ENCODE assay signal across 24 mouse cellular contexts in the genomic region with DNA sequence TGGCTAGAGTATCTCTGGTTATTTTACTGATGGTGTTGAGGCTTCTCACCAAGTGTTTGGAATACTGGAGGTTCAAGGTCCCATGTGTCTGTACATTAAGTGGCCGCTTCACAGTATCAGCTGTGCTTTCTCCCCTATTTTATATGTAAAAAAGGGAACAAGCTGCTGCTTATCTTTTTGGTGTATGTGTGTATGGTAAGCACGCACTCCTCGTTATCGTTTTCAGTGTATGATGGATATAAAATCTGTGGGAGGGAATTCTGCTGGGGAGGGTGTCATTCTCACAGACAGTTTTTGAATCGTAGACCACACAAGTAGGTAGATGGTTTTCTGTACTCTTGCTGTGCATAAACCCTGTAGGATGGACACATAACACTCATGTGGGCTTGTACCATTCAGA. TPM values are rescaled to one million over a fixed set of nuclear protein-coding genes. Genes with fewer than 3 reads are reported as not detected.
DNase-seq lines count a peak whose midpoint lies in the region; TF ChIP-seq lines count a peak whose summit lies in the region.
"Had no signal": no experiment of that assay in that cellular context is flagged by ENCODE, and none has a peak within 500 bp of the region (broad histone marks: within the 10 kb centered on the region; RNA-seq: fewer than 3 reads in every experiment).

No protein-coding gene starts in this region.

- peak; percentile 56 for DNase-seq in MEL (ENCODE audit: low read depth, low spot score)
- no peak for DNase-seq in embryonic facial prominence, embryonic 10.5 days (ENCODE audit: low spot score)
- DNase-seq: adrenal gland, adult 2 months; adrenal gland, adult 8-10 months; adrenal gland, postnatal 10 days; adrenal gland, postnatal 14 days; adrenal gland, postnatal 25 days; adrenal gland, postnatal 36 days; B cell, adult 2 months; cerebellum, adult 11 months; cerebellum, adult 11-12 months; cerebellum, adult 18-20 months; cerebellum, adult 2 months; cerebellum, adult 8-10 months had no signal

- H3K4me3 ChIP-seq in MEL (ENCODE audit: control insufficient read depth in 1 of 2, insufficient read depth in 1 of 2, low read depth in 2 of 2, low read length in 2 of 2), result no peak overlapping the region
- H3K4me3 ChIP-seq in embryonic facial prominence, embryonic 10.5 days, result no peak overlapping the region

- WGBS in embryonic facial prominence, embryonic 10.5 days, result 93% methylated on average over 5 of the region's 5 CpGs

- no peaks in the 10 kb centered on the region for H3K9me3 ChIP-seq in MEL (replicated peaks; ENCODE audit: insufficient read depth, low read length)
- H3K9me3 ChIP-seq in embryonic facial prominence, embryonic 10.5 days, result no peaks in the 10 kb centered on the region
- H3K9me3 ChIP-seq: G1E had no signal

- TF ChIP-seq EP300 in MEL (IDR thresholded peaks at IDR 0.05; ENCODE audit: low read depth in 1 of 2, low read length in 2 of 2), result peak; percentile 79 to 87

- peaks cover 0 to 15% of the 10 kb centered on the region in 2 experiments; a peak in 2 of 4 replicates for H3K4me1 ChIP-seq in MEL (ENCODE audit: control insufficient read depth in 1 of 2, insufficient read depth in 2 of 2, low read length in 2 of 2)
- peaks cover 9% of the 10 kb centered on the region for H3K4me1 ChIP-seq in embryonic facial prominence, embryonic 10.5 days

- TF ChIP-seq POLR2A in MEL (IDR thresholded peaks at IDR 0.05; ENCODE audit: control insufficient read depth in 1 of 2, insufficient read depth in 1 of 2, low read depth in 1 of 2, low read length in 2 of 2, poor library complexity in 1 of 2), result no peak

- no peak overlapping the region for H3K9ac ChIP-seq in MEL (ENCODE audit: control insufficient read depth, low read depth, low read length, poor library complexity, severe bottlenecking)

- H3K36me3 ChIP-seq in MEL (ENCODE audit: control insufficient read depth in 1 of 2, insufficient read depth in 2 of 2, low read length in 2 of 2), result peaks cover 0 to 10% of the 10 kb centered on the region in 2 experiments; a peak in 2 of 4 replicates
- H3K36me3 ChIP-seq in embryonic facial prominence, embryonic 10.5 days (replicated peaks), result no peaks in the 10 kb centered on the region
- H3K36me3 ChIP-seq: G1E had no signal

- TF ChIP-seq CTCF in MEL (IDR thresholded peaks at IDR 0.05 in 2 of 3, conservative IDR thresholded peaks at IDR 0.05 in 1 of 3; ENCODE audit: control insufficient read depth in 1 of 3, insufficient read depth in 1 of 3, low read depth in 2 of 3, low read length in 3 of 3, poor library complexity in 1 of 3, severe bottlenecking in 1 of 3), result no peak

- no peak overlapping the region for H3K27ac ChIP-seq in MEL (ENCODE audit: control insufficient read depth, low read depth, low read length)
- no peak overlapping the region for H3K27ac ChIP-seq in embryonic facial prominence, embryonic 10.5 days (replicated peaks)

- H3K27me3 ChIP-seq in MEL (ENCODE audit: control insufficient read depth in 1 of 2, insufficient read depth in 2 of 2, low read length in 2 of 2), result no peaks in the 10 kb centered on the region
- peaks cover 57% of the 10 kb centered on the region for H3K27me3 ChIP-seq in embryonic facial prominence, embryonic 10.5 days (replicated peaks; ENCODE audit: low read depth, poor library complexity, severe bottlenecking)
- H3K27me3 ChIP-seq: Patski had no signal

- H3K79me2 ChIP-seq in MEL (ENCODE audit: control insufficient read depth, insufficient read depth, low read length, poor library complexity), result no peaks in the 10 kb centered on the region

- TF ChIP-seq RAD21 in MEL (IDR thresholded peaks at IDR 0.05; ENCODE audit: low read depth, low read length), result no peak

TF ChIP-seq in MEL, 35 proteins besides CTCF, POLR2A, EP300 and RAD21:
- TF ChIP-seq ELF1 (IDR thresholded peaks at IDR 0.05; ENCODE audit: low read depth, low read length) (no peak), GATA1 (IDR thresholded peaks at IDR 0.05; ENCODE audit: low read depth, low read length) (peak; percentile 91), ZNF384 (IDR thresholded peaks at IDR 0.05; ENCODE audit: low read depth, low read length) (0 out of 2 replicates have a peak, but pooled peaks have one; percentile 13), CHD1 (IDR thresholded peaks at IDR 0.05; ENCODE audit: low read depth, low read length) (no peak), ETS1 (IDR thresholded peaks at IDR 0.05; ENCODE audit: low read depth, low read length) (peak; percentile 82), MAX (IDR thresholded peaks at IDR 0.05; ENCODE audit: low read length) (peak; percentile 56; the same call in 1 of the 2 replicates), NRF1 (IDR thresholded peaks at IDR 0.05; ENCODE audit: insufficient read depth, low read depth, low read length, poor library complexity, severe bottlenecking) (no peak), USF1 (IDR thresholded peaks at IDR 0.05; ENCODE audit: low read depth, low read length) (no peak), CHD2 (IDR thresholded peaks at IDR 0.05; ENCODE audit: low read length) (no peak), POLR2AphosphoS5 (IDR thresholded peaks at IDR 0.05; ENCODE audit: borderline replicate concordance, low read depth, low read length) (no peak), POLR2AphosphoS2 (IDR thresholded peaks at IDR 0.05; ENCODE audit: low read length) (no peak), MYB (IDR thresholded peaks at IDR 0.05; ENCODE audit: low read depth, low read length) (no peak), MAFK (IDR thresholded peaks at IDR 0.05; ENCODE audit: borderline replicate concordance, low read depth, low read length) (no peak), ZC3H11A (IDR thresholded peaks at IDR 0.05; ENCODE audit: low read depth, low read length) (no peak), SIN3A (IDR thresholded peaks at IDR 0.05; ENCODE audit: low read length) (peak; percentile 70), ZMIZ1 (IDR thresholded peaks at IDR 0.05; ENCODE audit: low read depth, low read length) (no peak), BHLHE40 (IDR thresholded peaks at IDR 0.05; ENCODE audit: borderline replicate concordance, low read depth, low read length) (peak; percentile 65; the same call in 1 of the 2 replicates), MAZ (IDR thresholded peaks at IDR 0.05; ENCODE audit: low read depth, low read length) (peak; percentile 84; the same call in 1 of the 2 replicates), KAT2A (conservative IDR thresholded peaks at IDR 0.05; ENCODE audit: low read depth, low read length) (no peak), MXI1 (IDR thresholded peaks at IDR 0.05; ENCODE audit: low read depth, low read length) (peak; percentile 62), TCF12 (IDR thresholded peaks at IDR 0.05; ENCODE audit: low read depth, low read length) (peak; percentile 75), MYC (IDR thresholded peaks at IDR 0.05; ENCODE audit: low read depth, low read length) (peak; percentile 41; the same call in 1 of the 2 replicates), ZKSCAN1 (IDR thresholded peaks at IDR 0.05; ENCODE audit: low read depth, low read length) (no peak), RCOR1 (IDR thresholded peaks at IDR 0.05; ENCODE audit: low read depth, low read length) (peak; percentile 92), NELFE (IDR thresholded peaks at IDR 0.05; ENCODE audit: low read depth, low read length) (no peak)

RNA-seq across cellular contexts. Expression of a gene that starts 39.8 kb away (rescaled TPM):
- total RNA-seq in MEL (2012; rRNA removed), result 6.5 and 8.2 TPM in 2 replicates
- 10 to 100 TPM in 1 of 2 experiments, not detected in 1; 10.7 TPM for polyA plus RNA-seq in MEL (2012; ENCODE audit: insufficient read depth in 1 of 2, insufficient read length in 2 of 2, low read depth in 1 of 2, low replicate concordance in 2 of 2, missing spikeins in 1 of 2)
- polyA plus RNA-seq in embryonic facial prominence, embryonic 10.5 days (2016; fragmentation: Nextera tagmentation; extraction: Ambion mirVana), result 63.6 and 69.7 TPM in 2 replicates
- total RNA-seq: G1E had no signal
- polyA plus RNA-seq: G1E had no signal

RNA-seq across cellular contexts. Expression of a gene that starts 47.5 kb away (rescaled TPM):
- not detected in 2 replicates for total RNA-seq in MEL (2012; rRNA removed)
- polyA plus RNA-seq in MEL (2012; ENCODE audit: insufficient read depth in 1 of 2, insufficient read length in 2 of 2, low read depth in 1 of 2, low replicate concordance in 2 of 2, missing spikeins in 1 of 2), result not detected
- 0.08 TPM in 1 of 2 replicates, not detected in the other for polyA plus RNA-seq in embryonic facial prominence, embryonic 10.5 days (2016; fragmentation: Nextera tagmentation; extraction: Ambion mirVana)
- total RNA-seq: adrenal gland, adult 18-20 months; adrenal gland, adult 2 months; adrenal gland, adult 8-10 months; adrenal gland, postnatal 10 days; adrenal gland, postnatal 14 days; adrenal gland, postnatal 25 days; adrenal gland, postnatal 36 days; adrenal gland, postnatal 4 days; CH12.LX; ES-E14; G1E had no signal
- polyA plus RNA-seq: activated CD4-positive, CD25-positive, alpha-beta regulatory T cell, adult 4 months; adrenal gland, adult 2 months; brain, embryonic 14.5 days; C2C12; CD4-positive, CD25-positive, alpha-beta regulatory T cell, adult 4 months; cerebellum, adult 2 months; G1E had no signal

RNA-seq across cellular contexts. Expression of a gene that starts 47.5 kb away (rescaled TPM):
- total RNA-seq in MEL (2012; rRNA removed), result not detected in 2 replicates
- polyA plus RNA-seq in MEL (2012; ENCODE audit: insufficient read depth in 1 of 2, insufficient read length in 2 of 2, low read depth in 1 of 2, low replicate concordance in 2 of 2, missing spikeins in 1 of 2), result not detected
- polyA plus RNA-seq in embryonic facial prominence, embryonic 10.5 days (2016; fragmentation: Nextera tagmentation; extraction: Ambion mirVana), result not detected in 2 replicates
- total RNA-seq: adrenal gland, adult 18-20 months; adrenal gland, postnatal 10 days; adrenal gland, postnatal 14 days; adrenal gland, postnatal 25 days; adrenal gland, postnatal 36 days; adrenal gland, postnatal 4 days; CH12.LX; ES-E14; G1E had no signal
- polyA plus RNA-seq: activated CD4-positive, CD25-positive, alpha-beta regulatory T cell, adult 4 months; adrenal gland, adult 2 months; brain, embryonic 14.5 days; C2C12; CD4-positive, CD25-positive, alpha-beta regulatory T cell, adult 4 months; cerebellum, adult 2 months; G1E; Patski had no signal

RNA-seq across cellular contexts. Expression of a gene that starts 48.7 kb away (rescaled TPM):
- total RNA-seq in MEL (2012; rRNA removed), result not detected in 2 replicates
- under 1 TPM in 1 of 2 experiments, not detected in 1; 0.11 TPM for polyA plus RNA-seq in MEL (2012; ENCODE audit: insufficient read depth in 1 of 2, insufficient read length in 2 of 2, low read depth in 1 of 2, low replicate concordance in 2 of 2, missing spikeins in 1 of 2)
- polyA plus RNA-seq in embryonic facial prominence, embryonic 10.5 days (2016; fragmentation: Nextera tagmentation; extraction: Ambion mirVana), result not detected in 2 replicates
- total RNA-seq: adrenal gland, adult 18-20 months; adrenal gland, adult 2 months; adrenal gland, adult 8-10 months; adrenal gland, postnatal 10 days; adrenal gland, postnatal 14 days; adrenal gland, postnatal 25 days; adrenal gland, postnatal 36 days; adrenal gland, postnatal 4 days; CH12.LX; ES-E14; G1E had no signal
- polyA plus RNA-seq: activated CD4-positive, CD25-positive, alpha-beta regulatory T cell, adult 4 months; adrenal gland, adult 2 months; brain, embryonic 14.5 days; CD4-positive, CD25-positive, alpha-beta regulatory T cell, adult 4 months; cerebellum, adult 2 months; G1E; Patski had no signal
